Mouse (Mus musculus) hindbrain, embryonic 10.5 days (tissue): ENCODE data around the gene Ly6g6c. TPM values are rescaled to one million over a fixed set of nuclear protein-coding genes. Genes with fewer than 3 reads are reported as not detected.
A peak's percentile ranks its signal among the peaks of the same experiment; 100 is the strongest.

Experiments
- DNase-seq: peaks from one replicate; pipeline ENCODE4 v3.0.0-alpha.2; 2017; ENCODE audit warnings: low spot score
- H3K27ac ChIP-seq: fragments of 300-500 bp; sonication (generic); 2 replicates; pipeline ENCODE4 v1.5.1; 2016; ENCODE audit warnings: mild to moderate bottlenecking, moderate library complexity
- H3K27me3 ChIP-seq: fragments of 300-500 bp; sonication (generic); 2 replicates; pipeline ENCODE4 v1.6.1; 2016; ENCODE audit warnings: mild to moderate bottlenecking; ENCODE audit not compliant: poor library complexity, insufficient read depth, severe bottlenecking
- H3K36me3 ChIP-seq: fragments of 300-500 bp; sonication (generic); 2 replicates; pipeline ENCODE4 v1.6.1; 2016; ENCODE audit warnings: mild to moderate bottlenecking, moderate library complexity
- H3K4me1 ChIP-seq: fragments of 300-500 bp; sonication (generic); replicated peaks from 2 replicates; pipeline ENCODE4 v1.6.1; 2016; ENCODE audit warnings: mild to moderate bottlenecking
- H3K4me3 ChIP-seq: fragments of 300-500 bp; sonication (generic); 2 replicates; pipeline ENCODE4 v1.5.1; 2016; ENCODE audit warnings: mild to moderate bottlenecking, moderate library complexity
- H3K9me3 ChIP-seq: fragments of 300-500 bp; sonication (generic); 2 replicates; pipeline ENCODE4 v1.6.1; 2016; ENCODE audit warnings: mild to moderate bottlenecking, moderate library complexity
- WGBS: fragments of 180-500 bp; shearing (Covaris S2); methylation state at CpG from one replicate; pipeline ENCODE4 v1.1.7; 2016; 5-methylcytosine and 5-hydroxymethylcytosine counted together
- polyA plus RNA-seq: library from polyadenylated mRNA; unstranded; fragments of >200 nt; fragmentation: Nextera tagmentation; extraction: Ambion mirVana; gene quantifications from 2 replicates; pipeline ENCODE4 v1.2.1, GENCODE M21; 2016

Ly6g6c gene
- polyA plus RNA-seq, 1 experiment from 2014 or later, result 0.27 TPM

- Histone ChIP-seq H3K9me3 (no peaks in the 10 kb centered on the region), H3K36me3 (no peaks in the 10 kb centered on the region), H3K27ac (no peak overlapping the region), H3K27me3 (no peaks in the 10 kb centered on the region), H3K4me3 (no peak overlapping the region), H3K4me1 (no peaks in the 10 kb centered on the region; the same call in 1 of the 2 replicates)
- no peak for DNase-seq
- WGBS, result 86% methylated on average over 11 of the region's 11 CpGs
Measured at GRCm38 (mm10) chr17:35039121-35039873, 25.9 kb upstream of the Ly6g6c start.

GRCm38 (mm10) chr17:35043794-35044193 lies 21.4 kb upstream of the Ly6g6c start:
- H3K9me3 ChIP-seq, result no peaks in the 10 kb centered on the region
- no peaks in the 10 kb centered on the region for H3K27me3 ChIP-seq
- 88% methylated on average over 4 of the region's 4 CpGs for WGBS
- H3K4me1 ChIP-seq, result peaks cover 43% of the 10 kb centered on the region
- DNase-seq, result no peak
- no peak overlapping the region for H3K4me3 ChIP-seq
- H3K36me3 ChIP-seq, result no peaks in the 10 kb centered on the region
- H3K27ac ChIP-seq, result 0 out of 2 replicates have a peak overlapping the region, but pooled peaks have one; percentile 36

GRCm38 (mm10) chr17:35044904-35045806 lies 20.0 kb upstream of the Ly6g6c start:
- H3K4me3 ChIP-seq, result peak overlapping the region; percentile 67
- H3K9me3 ChIP-seq, result no peaks in the 10 kb centered on the region
- DNase-seq, result no peak
- 90% methylated on average over 7 of the region's 7 CpGs for WGBS
- H3K4me1 ChIP-seq, result peaks cover 56% of the 10 kb centered on the region
- H3K27me3 ChIP-seq, result no peaks in the 10 kb centered on the region
- H3K36me3 ChIP-seq, result no peaks in the 10 kb centered on the region
- H3K27ac ChIP-seq, result peak overlapping the region; percentile 98

DNA sequence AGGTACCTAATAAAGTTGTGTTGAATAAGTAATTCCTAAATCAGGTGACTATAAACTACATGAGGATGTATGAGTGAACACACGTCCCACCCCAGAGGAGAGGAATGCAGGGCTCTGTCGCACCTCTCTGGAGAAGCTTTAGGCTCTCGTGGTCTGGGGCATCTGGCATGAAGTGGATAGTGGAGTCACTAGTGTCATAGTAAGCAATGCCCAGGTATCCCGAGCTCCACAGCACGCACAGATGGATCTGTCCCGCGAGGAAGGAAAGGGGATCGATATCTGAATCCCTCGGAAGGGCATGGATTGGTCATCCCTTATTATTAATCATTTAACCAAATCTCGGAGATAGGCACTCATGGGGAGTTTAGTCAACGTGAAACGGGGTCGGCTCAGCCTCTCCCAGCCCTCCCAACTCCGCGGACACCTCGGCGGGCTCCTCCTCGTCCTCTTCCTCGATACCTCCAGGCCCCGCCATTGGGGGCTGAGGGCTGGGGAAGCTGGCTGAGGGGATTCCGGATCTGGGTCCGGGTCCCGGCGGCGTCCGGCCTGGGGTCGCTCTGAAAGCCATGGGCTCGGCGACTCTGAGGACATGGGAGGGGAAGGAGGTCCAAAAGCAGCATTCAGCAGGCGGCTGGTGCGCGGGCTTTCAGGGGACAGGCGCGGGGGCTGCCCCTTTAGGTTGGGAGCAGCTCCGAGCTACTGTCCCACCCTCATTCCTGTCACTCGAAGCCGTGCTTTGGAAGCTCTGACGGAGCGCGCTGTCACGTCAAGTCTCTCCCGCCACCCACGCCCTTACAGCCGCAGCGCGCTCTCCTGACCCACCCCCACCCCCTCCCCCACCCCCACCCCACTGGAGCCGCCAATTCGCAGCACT lies 19.1 kb upstream of the Ly6g6c start:
- H3K9me3 ChIP-seq, result no peaks in the 10 kb centered on the region
- DNase-seq, result peak; percentile 26
- peak overlapping the region; percentile 98 for H3K27ac ChIP-seq
- H3K4me1 ChIP-seq, result peaks cover 62% of the 10 kb centered on the region
- H3K36me3 ChIP-seq, result no peaks in the 10 kb centered on the region
- 6% methylated on average over 48 of the region's 48 CpGs for WGBS
- H3K4me3 ChIP-seq, result peak overlapping the region; percentile 67
- H3K27me3 ChIP-seq, result no peaks in the 10 kb centered on the region

DNA sequence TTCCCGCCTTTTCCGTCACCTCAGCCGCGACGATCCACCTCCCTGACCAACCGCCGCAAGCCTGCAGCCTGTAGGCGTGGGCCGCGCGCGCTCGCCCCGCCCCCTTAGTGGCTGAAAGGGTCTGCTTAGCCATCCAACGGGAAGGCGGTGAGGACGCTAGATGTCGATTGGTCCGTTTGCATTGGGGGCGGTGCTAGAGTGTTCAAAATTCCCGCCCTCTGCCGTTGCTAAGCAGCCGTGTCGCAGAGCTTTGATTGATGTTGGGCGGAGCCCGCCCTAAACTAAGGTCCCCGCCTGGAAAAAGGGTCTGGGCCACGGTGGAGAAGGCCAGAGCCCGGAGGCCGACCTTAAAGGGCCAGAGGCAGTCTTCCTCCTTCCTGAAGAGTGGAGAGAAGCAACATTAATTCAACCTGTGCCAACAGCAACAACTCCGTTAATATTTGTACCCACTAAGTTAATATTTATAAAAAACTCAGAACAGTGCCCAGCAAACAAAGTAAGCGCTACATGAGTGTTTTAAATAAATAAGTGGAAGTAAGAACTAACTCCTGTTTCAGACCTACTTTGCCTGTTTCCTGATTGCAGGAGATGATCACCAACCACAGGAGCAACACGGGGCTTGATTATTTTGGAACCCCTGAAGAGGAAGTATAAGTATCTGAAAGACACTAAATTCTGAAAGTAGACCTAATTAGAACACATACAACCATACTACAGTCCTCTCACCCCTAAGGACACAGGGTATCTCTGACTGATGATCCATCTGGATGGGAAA lies 18.3 kb upstream of the Ly6g6c start, which contains the start of gene Msh5:
Msh5 (minus strand) TSS at position 65 of the 775 bp plus-strand sequence.
- no peaks in the 10 kb centered on the region for H3K27me3 ChIP-seq
- H3K9me3 ChIP-seq, result no peaks in the 10 kb centered on the region
- H3K36me3 ChIP-seq, result no peaks in the 10 kb centered on the region
- 3% methylated on average over 33 of the region's 33 CpGs for WGBS
- H3K4me3 ChIP-seq, result peak within 1 kb of the TSS; percentile 67
- peak; percentile 100 for DNase-seq
- peaks cover 69% of the 10 kb centered on the region for H3K4me1 ChIP-seq
- peak within 1 kb of the TSS; percentile 98 for H3K27ac ChIP-seq

DNA sequence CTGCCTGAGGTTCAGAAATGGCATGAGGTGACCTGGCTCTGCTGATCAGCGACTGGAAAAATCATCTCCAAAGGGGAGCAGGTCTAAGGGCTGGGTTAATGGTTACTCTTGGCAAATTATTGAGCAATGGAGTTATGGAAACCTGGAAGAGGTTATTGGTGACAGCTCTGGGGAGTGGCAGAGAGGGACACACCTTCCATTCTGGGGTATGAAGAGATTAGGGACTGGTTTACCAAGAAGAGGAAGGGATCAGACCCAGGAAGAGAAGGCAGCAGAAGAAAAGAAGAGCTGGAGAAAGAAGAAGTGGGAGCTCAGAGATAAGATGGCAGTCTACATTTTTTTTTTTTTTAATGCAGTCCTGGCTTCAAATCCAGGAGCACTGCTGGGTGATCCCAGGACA lies 17.5 kb upstream of the Ly6g6c start:
- WGBS, result 50% methylated on average over 1 of the region's 1 CpGs
- Histone ChIP-seq H3K4me3 (peak overlapping the region; percentile 25; the same call in 1 of the 2 replicates), H3K27me3 (no peaks in the 10 kb centered on the region), H3K36me3 (peaks cover 7% of the 10 kb centered on the region), H3K9me3 (no peaks in the 10 kb centered on the region), H3K4me1 (peaks cover 77% of the 10 kb centered on the region), H3K27ac (peak overlapping the region; percentile 98)
- no peak for DNase-seq

DNA sequence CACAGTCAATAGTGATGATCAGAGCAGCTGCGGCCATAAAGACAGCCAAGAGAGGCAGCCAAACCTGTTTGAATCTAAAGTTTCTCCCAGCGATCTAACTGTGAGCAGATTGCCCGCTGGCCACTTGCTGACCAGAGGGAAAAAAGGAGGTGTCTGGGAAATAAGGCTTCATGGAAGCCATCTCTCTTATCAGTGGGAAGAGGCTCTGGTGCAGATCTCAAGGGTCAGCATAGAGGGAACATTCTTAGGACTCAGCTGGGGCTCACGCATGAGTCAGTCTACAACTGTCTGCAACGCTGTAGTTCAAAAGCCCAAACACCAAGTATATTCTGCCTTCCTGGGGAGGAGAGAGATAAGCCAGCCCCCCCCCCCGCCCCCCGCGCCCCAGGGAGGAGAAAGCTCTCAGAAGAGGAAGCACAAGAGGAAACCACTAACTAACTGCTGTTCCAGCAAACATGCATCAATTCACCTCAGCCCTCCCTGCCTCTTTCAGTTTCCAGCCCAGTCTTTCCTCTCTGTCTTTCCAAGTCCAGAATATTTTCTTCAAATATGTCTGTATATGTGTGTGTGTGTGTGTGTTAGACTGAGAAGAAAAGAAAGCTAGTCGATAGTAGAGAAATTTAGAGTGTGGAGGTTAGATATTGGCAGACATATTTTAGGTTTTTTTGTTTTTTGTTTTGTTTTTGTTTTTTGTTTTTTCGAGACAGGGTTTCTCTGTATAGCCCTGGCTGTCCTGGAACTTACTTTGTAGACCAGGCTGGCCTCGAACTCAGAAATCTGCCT lies 16.8 kb upstream of the Ly6g6c start:
- Histone ChIP-seq H3K4me1 (peaks cover 81% of the 10 kb centered on the region), H3K27ac (peak overlapping the region; percentile 98)
- 37% methylated on average over 11 of the region's 11 CpGs for whole genome bisulfite sequencing

DNA sequence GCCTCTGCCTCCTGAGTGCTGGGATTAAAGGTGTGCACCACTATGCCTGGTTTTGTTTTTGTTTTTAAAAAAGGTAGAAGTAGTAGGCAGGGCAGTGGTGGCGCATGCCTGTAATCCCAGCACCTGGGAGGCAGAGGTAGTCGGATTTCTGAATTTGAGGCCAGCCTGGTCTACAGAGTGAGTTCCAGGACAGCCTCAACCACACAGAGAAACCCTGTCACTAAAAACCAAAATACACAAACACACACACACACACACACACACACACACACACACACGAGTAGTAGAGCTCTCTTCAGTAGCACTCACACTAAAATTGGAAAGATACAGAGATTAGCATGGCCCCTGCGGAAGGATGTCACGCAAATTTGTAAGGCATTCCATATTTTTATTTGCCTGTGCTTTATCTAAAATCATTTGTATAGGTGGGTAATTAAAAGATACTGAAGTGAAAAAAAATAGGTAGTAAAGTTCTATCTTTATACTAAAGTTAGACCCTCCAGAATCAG lies 16.2 kb upstream of the Ly6g6c start:
- DNase-seq, result no peak
- Histone ChIP-seq H3K4me1 (peaks cover 81% of the 10 kb centered on the region), H3K27me3 (no peaks in the 10 kb centered on the region), H3K9me3 (0 out of 2 replicates have a peak, but pooled peaks cover under 1% of the 10 kb centered on the region), H3K36me3 (peaks cover 20% of the 10 kb centered on the region), H3K27ac (peak overlapping the region; percentile 97), H3K4me3 (peak overlapping the region; percentile 76)
- 72% methylated on average over 5 of the region's 5 CpGs for WGBS

More for the DNA sequence above, 16.8 kb upstream of the Ly6g6c start:
- peaks cover 14% of the 10 kb centered on the region for H3K36me3 ChIP-seq
- peak overlapping the region; percentile 25; the same call in 1 of the 2 replicates for H3K4me3 ChIP-seq
- DNase-seq, result no peak
- no peaks in the 10 kb centered on the region for H3K27me3 ChIP-seq
- H3K9me3 ChIP-seq, result no peaks in the 10 kb centered on the region

DNA sequence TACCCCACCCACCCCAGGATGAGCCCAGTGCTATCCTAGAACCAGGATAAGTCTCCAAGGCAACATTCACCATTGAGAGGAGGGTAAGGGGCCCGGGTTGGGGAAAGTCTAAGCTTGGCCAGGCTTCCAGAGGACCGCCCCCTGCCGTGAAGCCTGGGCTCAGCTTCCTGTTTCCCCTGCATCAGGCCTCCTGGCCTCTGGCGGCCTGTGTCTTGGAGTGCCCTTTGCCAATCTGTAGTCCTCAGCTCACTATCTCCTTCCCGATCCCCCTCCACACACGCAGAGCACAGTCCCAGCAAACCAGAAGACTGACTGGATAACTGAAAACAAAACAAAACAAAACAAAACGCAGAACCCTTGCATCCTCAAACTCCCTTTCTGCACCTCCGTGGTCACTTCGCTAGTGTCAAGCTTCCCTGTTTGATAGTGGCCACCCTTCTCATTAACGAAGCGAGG lies 15.6 kb upstream of the Ly6g6c start, which contains the start of gene Clic1:
Clic1 (plus strand) TSS at position 406 of the 456 bp plus-strand sequence.
- H3K4me3 ChIP-seq, result peak within 1 kb of the TSS; percentile 76
- WGBS, result 2% methylated on average over 11 of the region's 11 CpGs
- no peaks in the 10 kb centered on the region for H3K27me3 ChIP-seq
- peak; percentile 84 for DNase-seq
- peaks cover 26% of the 10 kb centered on the region for H3K36me3 ChIP-seq
- peak within 1 kb of the TSS; percentile 97 for H3K27ac ChIP-seq
- H3K9me3 ChIP-seq, result 0 out of 2 replicates have a peak, but pooled peaks cover 5% of the 10 kb centered on the region
- peaks cover 80% of the 10 kb centered on the region for H3K4me1 ChIP-seq

DNA sequence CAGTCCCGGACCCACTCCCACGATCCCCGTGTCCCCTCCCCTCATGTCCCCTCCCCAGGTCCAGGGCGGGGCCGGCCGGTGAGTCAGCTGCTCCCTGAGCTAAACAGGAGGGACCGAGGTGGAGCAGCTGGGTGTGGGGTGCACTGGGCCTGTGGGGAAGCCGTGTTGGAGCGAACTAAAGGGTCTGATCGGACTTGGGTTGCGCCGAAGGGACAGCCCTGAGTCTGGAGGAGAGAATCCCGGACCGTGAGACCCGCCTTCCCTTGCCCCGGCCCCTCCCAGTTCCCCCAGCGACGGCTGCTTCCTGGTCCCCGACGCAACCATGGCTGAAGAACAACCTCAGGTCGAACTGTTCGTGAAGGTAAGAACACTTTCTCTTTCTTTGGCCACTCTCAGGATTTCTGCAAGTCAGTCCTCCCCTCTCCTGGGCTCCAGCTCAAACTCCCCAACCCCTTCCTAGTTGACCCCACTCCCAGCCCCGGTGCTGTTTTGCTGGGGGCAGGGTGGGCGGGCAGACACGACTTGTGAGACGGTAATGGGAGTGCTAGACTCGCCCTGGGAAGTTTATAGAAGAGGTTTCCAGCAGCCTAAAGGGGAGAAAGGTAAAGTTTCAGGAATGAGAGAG lies 14.9 kb upstream of the Ly6g6c start:
- peaks cover 33% of the 10 kb centered on the region for H3K36me3 ChIP-seq
- peak overlapping the region; percentile 97 for H3K27ac ChIP-seq
- H3K27me3 ChIP-seq, result no peaks in the 10 kb centered on the region
- peaks cover 74% of the 10 kb centered on the region for H3K4me1 ChIP-seq
- under 1% methylated on average over 27 of the region's 27 CpGs for WGBS
- H3K4me3 ChIP-seq, result peak overlapping the region; percentile 76
- 0 out of 2 replicates have a peak, but pooled peaks cover 5% of the 10 kb centered on the region for H3K9me3 ChIP-seq
- peak; percentile 76 for DNase-seq
